Mouse (Mus musculus) erythroid progenitor cell, adult 5-6 weeks (primary cell): ENCODE data around the gene Znrf2. TPM values are rescaled to one million over a fixed set of nuclear protein-coding genes. Genes with fewer than 3 reads are reported as not detected.

ENCODE experiments used
- ATAC-seq: replicated peaks from 2 replicates; pipeline ENCODE4 v1.8.0; 2016; ENCODE audit warnings: moderate number of reproducible peaks, mild to moderate bottlenecking, moderate TSS enrichment, inconsistent platforms; ENCODE audit not compliant: poor library complexity, low FRiP score, severe bottlenecking
- total RNA-seq, 2 experiments: library from RNA; stranded (forward) in 1 of 2; stranded (reverse) in 1 of 2; fragments of 150-400 nt in 1 of 2; fragments of 186-747, 209-891 nt in 1 of 2; gene quantifications; 2 replicates each; pipeline versions ENCODE4 v1.2.3 to v1.2.4; 2015 to 2017; ENCODE audit warnings: low replicate concordance in 2 of 2

Znrf2 gene
- total RNA-seq, 2 experiments from 2014 or later, result 5.9 to 15.9 TPM

GRCm38 (mm10) chr6:54891384-54891783 is 74.7 kb downstream of the Znrf2 start:
- no peak for ATAC-seq

GRCm38 (mm10) chr6:54900256-54900655 is 83.5 kb downstream of the Znrf2 start:
- no peak for ATAC-seq

- no peak for ATAC-seq
Observed at GRCm38 (mm10) chr6:54902547-54902946, 85.8 kb downstream of the Znrf2 start.

GRCm38 (mm10) chr6:54906053-54907040 is 89.6 kb downstream of the Znrf2 start:
- ATAC-seq, result no peak

- no peak for ATAC-seq
Observed at GRCm38 (mm10) chr6:54914977-54915376, 98.3 kb downstream of the Znrf2 start.

- no peak for ATAC-seq
Observed at GRCm38 (mm10) chr6:54916163-54916562, 99.4 kb downstream of the Znrf2 start.

- no peak for ATAC-seq
Observed at GRCm38 (mm10) chr6:54916941-54917340, 100.2 kb downstream of the Znrf2 start.

GRCm38 (mm10) chr6:54917523-54917922 is 100.8 kb downstream of the Znrf2 start:
- ATAC-seq, result no peak

GRCm38 (mm10) chr6:54918521-54918920 is 101.8 kb downstream of the Znrf2 start:
- no peak for ATAC-seq

- ATAC-seq, result no peak
Observed at GRCm38 (mm10) chr6:54924538-54924937, 107.8 kb downstream of the Znrf2 start.

- no peak for ATAC-seq
Observed at GRCm38 (mm10) chr6:54925736-54926440, 109.2 kb downstream of the Znrf2 start.

- no peak for ATAC-seq
Observed at GRCm38 (mm10) chr6:54926899-54927298, 110.2 kb downstream of the Znrf2 start.

GRCm38 (mm10) chr6:54927946-54928345 is 111.2 kb downstream of the Znrf2 start:
- no peak for ATAC-seq

- no peak for ATAC-seq
Observed at GRCm38 (mm10) chr6:54931641-54932040, 114.9 kb downstream of the Znrf2 start.

- ATAC-seq, result no peak
Observed at GRCm38 (mm10) chr6:54932526-54932925, 115.8 kb downstream of the Znrf2 start.

- ATAC-seq, result no peak
Observed at GRCm38 (mm10) chr6:54933216-54933615, 116.5 kb downstream of the Znrf2 start.

GRCm38 (mm10) chr6:54933866-54934265 is 117.2 kb downstream of the Znrf2 start:
- ATAC-seq, result no peak

GRCm38 (mm10) chr6:54934313-54934712 is 117.6 kb downstream of the Znrf2 start:
- ATAC-seq, result no peak

- ATAC-seq, result no peak
Observed at GRCm38 (mm10) chr6:54934930-54935329, 118.2 kb downstream of the Znrf2 start.

- no peak for ATAC-seq
Observed at GRCm38 (mm10) chr6:54936496-54936895, 119.8 kb downstream of the Znrf2 start.

GRCm38 (mm10) chr6:54939631-54940030 is 122.9 kb downstream of the Znrf2 start:
- no peak for ATAC-seq
